Mouse (Mus musculus) adrenal gland, postnatal 0 days (tissue): ENCODE data around the gene Wnt1. TPM values are rescaled to one million over a fixed set of nuclear protein-coding genes. Genes with fewer than 3 reads are reported as not detected.

Source experiments
- polyA plus RNA-seq: library from polyadenylated mRNA; unstranded; fragments of >200 nt; fragmentation: Nextera tagmentation; extraction: Ambion mirVana; gene quantifications from 2 replicates; pipeline ENCODE4 v1.2.1, GENCODE M21; 2015

Gene Wnt1
- polyA plus RNA-seq, result not detected in 2 replicates

DNA sequence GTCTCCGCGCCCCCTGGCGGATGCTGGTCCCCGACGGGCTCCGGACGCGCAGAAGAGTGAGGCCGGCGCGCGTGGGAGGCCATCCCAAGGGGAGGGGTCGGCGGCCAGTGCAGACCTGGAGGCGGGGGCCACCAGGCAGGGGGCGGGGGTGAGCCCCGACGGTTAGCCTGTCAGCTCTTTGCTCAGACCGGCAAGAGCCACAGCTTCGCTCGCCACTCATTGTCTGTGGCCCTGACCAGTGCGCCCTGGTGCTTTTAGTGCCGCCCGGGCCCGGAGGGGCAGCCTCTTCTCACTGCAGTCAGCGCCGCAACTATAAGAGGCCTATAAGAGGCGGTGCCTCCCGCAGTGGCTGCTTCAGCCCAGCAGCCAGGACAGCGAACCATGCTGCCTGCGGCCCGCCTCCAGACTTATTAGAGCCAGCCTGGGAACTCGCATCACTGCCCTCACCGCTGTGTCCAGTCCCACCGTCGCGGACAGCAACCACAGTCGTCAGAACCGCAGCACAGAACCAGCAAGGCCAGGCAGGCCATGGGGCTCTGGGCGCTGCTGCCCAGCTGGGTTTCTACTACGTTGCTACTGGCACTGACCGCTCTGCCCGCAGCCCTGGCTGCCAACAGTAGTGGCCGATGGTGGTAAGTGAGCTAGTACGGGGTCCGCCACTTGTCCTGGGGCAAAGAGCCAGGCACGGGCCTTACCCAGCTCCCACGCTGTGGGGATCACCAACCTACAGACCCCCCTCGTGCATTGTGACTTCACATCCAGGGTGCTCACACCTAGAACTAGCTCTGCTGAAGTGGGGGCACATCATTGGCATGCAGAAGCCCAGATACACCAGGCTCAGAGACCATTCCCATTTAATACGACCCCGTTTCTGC, at the start of gene Wnt1:
Gene Wnt1 (plus strand): TSS at position 197 of the 875 bp plus-strand sequence.

DNA sequence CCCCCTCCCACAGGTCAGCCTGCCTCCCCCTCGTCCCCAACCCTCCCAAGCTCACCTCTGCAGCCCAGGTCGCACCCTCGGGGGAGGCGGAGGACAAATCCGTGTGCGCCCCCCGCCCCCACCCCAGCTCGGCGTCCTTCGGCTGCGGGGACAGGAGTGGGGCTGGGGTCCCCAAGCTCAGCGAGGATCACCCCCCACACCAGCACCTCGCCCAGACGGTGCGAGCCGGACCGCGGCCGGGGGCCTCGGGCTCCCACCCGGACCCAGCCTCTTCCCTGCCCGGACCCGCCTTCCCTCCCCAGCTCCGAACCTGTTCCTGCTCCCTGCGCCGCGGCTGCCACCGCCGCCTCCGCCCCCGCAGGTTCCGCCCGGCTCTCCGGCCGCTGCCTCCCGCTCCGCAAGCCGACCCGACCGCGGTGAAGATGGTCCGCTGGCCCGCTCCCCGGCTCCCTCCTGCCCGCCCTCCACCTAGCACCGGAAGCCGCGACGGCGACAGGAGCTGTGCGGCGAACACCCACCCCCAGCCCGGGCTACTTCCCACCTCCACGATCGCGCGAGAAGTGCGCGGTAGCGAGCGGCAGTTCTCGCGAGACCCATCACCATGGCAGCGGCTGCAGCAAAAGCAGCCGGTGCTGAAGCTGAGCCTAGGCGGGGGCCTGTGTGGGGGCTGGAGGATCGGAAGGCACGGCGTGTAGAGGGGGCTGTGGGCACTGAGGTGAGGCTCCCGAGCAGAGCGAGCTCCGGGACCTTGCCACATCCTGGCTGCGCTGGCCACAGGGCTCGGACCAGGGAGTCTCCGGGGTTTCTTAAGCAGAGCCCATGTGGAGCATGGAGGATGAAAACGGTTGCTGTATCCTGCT, 26.8 kb upstream of the Wnt1 start, which contains the start of gene Arf3:
Gene Arf3 (minus strand): TSS at position 545 of the 860 bp plus-strand sequence.

DNA sequence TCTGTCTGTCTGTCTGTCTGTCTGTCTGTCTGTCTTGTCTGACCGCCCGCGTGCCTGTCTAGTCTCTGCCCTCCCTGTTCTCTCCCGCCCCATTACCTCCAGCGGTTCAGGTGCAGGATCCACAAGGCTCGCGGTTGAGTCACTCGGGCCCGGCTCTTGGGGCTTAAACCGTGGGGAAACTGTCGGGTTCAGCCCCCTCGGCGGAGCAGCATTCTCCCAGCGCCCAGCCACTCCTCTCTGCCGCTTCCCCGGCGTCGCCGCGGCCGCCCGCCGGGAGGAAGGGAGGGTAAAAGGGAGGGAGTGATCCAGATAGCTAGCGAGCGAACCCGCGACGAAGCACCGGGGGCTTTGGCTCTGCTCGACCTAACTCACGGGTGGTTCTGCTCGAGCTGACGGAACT, 11.9 kb upstream of the Wnt1 start, which contains the start of gene Wnt10b:
Gene Wnt10b (minus strand): TSS at position 389 of the 400 bp plus-strand sequence.

DNA sequence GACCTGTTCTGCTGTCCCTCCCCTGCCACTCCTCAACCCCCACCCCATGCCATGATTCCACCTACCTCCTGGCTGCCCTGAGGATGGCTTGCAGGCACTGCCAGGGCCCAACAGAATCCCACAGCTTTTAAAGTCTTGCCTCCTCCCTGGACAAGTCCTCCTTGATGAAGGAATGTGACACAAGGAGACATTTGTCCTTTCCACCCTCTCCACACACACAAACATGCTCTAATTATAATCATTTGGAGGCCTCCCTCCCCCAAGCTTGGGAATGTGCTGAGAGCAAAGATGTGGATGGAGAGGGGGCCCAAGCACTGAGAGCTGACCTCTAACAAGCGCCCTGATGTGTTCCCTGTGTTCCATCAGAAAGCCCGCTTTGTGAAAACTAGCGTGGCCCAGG, 19.7 kb downstream of the Wnt1 start, which contains the start of gene Ddn:
Gene Ddn (minus strand): TSS at position 101 of the 400 bp plus-strand sequence.

DNA sequence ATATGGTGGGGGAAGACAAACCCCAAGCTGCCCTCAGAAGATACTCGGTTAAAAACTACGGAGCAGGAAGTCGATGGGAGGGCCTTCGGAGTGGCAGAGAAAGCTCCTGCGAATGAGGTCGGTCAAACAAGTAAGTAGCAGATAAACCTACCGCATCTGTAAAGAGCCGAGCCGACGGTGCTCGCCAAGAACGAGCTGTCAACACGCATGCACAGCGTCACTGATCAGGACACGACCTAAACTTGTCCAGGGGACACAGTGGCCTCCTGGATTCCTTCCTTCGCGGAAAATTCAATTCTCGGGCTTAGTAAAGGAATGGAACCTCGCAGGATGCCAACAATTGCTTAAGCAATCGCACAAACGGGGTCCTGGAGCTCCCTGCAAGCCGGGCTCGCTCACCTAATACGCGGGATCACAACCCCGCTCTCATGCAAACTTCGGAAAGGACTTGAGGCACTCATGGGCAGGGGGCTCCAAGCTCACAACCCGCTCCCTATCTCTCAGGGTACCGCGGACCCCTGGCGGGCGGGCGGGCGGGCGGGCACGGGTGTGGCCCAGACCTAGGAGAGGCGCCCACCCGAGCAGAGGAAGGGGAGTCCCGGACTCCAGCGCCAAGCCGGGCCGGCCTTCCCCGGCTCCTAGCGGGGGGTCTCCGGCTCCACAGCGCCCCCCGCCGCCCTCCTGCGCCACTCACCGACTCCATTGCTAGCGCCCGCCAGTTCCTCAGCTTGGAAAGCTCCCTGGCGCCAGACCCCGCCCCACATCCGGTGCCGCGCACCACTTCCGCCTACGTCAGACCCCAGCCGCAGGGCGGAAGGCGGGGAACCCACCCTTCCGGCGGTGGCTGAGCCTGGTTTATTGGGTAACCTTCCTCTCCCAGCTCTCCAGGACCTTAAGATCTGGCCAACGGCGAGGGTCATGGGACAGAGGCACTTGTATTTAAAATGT, 41.4 kb downstream of the Wnt1 start, which contains the start of gene Prkag1:
Gene Prkag1 (minus strand): TSS at position 786 of the 948 bp plus-strand sequence.

Other genes starting within 250 kb of the Wnt1 start
- 30.2 and 40.7 TPM in 2 replicates for gene Ccnt1, start 218.9 kb upstream of the Wnt1 start, polyA plus RNA-seq
- not detected in 2 replicates for gene 4930415O20Rik, start 218.9 kb upstream of the Wnt1 start, polyA plus RNA-seq
- 7.4 and 10.2 TPM in 2 replicates for gene Adcy6, start 179.8 kb upstream of the Wnt1 start, polyA plus RNA-seq
- 21.8 and 40.6 TPM in 2 replicates for gene Cacnb3, start 159.0 kb upstream of the Wnt1 start, polyA plus RNA-seq
- 6.7 and 14.4 TPM in 2 replicates for gene Ddx23, start 127.0 kb upstream of the Wnt1 start, polyA plus RNA-seq
- 1.5 and 1.9 TPM in 2 replicates for gene Rnd1, start 112.4 kb upstream of the Wnt1 start, polyA plus RNA-seq
- 0.60 and 1.0 TPM in 2 replicates for gene Ccdc65, start 81.7 kb upstream of the Wnt1 start, polyA plus RNA-seq
- 29.2 and 29.9 TPM in 2 replicates for gene Fkbp11, start 61.7 kb upstream of the Wnt1 start, polyA plus RNA-seq
- gene Arf3, start 26.6 kb upstream of the Wnt1 start, polyA plus RNA-seq, result 34.5 and 51.3 TPM in 2 replicates
- gene Wnt10b, start 11.7 kb upstream of the Wnt1 start, polyA plus RNA-seq, result 0.37 and 0.43 TPM in 2 replicates
- gene Ddn, start 19.6 kb downstream of the Wnt1 start, polyA plus RNA-seq, result 0.03 TPM in 1 of 2 replicates, not detected in the other
- gene Prkag1, start 41.7 kb downstream of the Wnt1 start, polyA plus RNA-seq, result 57.7 and 81.2 TPM in 2 replicates
- 5.1 and 6.8 TPM in 2 replicates for gene Kmt2d, start 81.3 kb downstream of the Wnt1 start, polyA plus RNA-seq
- gene Rhebl1, start 104.7 kb downstream of the Wnt1 start, polyA plus RNA-seq, result 9.2 and 11.9 TPM in 2 replicates
- gene Dhh, start 108.7 kb downstream of the Wnt1 start, polyA plus RNA-seq, result 2.4 and 3.1 TPM in 2 replicates
- gene Lmbr1l, start 128.4 kb downstream of the Wnt1 start, polyA plus RNA-seq, result 10.6 and 11.6 TPM in 2 replicates
- 644 and 731 TPM in 2 replicates for gene Tuba1b, start 144.7 kb downstream of the Wnt1 start, polyA plus RNA-seq
- gene Gm49450, start 163.7 kb downstream of the Wnt1 start, polyA plus RNA-seq, result not detected in 2 replicates
- 949 and 2,608 TPM in 2 replicates for gene Tuba1a, start 163.8 kb downstream of the Wnt1 start, polyA plus RNA-seq
- gene Tuba1c, start 240.0 kb downstream of the Wnt1 start, polyA plus RNA-seq, result 86.3 and 141 TPM in 2 replicates